Mouse (Mus musculus) stomach, embryonic 14.5 days (tissue): ENCODE results near the gene Sox30. TPM values are rescaled to one million over a fixed set of nuclear protein-coding genes. Genes with fewer than 3 reads are reported as not detected.

Source experiments
- ATAC-seq: fragments of 200-750 bp; cut with Nextera tagmentation; 2 replicates; pipeline ENCODE4 v1.8.0; 2017; ENCODE audit warnings: low read depth, moderate TSS enrichment; ENCODE audit not compliant: insufficient number of reproducible peaks, insufficient read depth, low FRiP score
- H3K27ac ChIP-seq: fragments of 300-500 bp; sonication (generic); 2 replicates; pipeline ENCODE4 v1.5.1; 2014; ENCODE audit warnings: mild to moderate bottlenecking, low read length, moderate library complexity, mixed read lengths
- H3K27me3 ChIP-seq: fragments of 300-500 bp; sonication (generic); 2 replicates; pipeline ENCODE4 v1.6.1; 2014; ENCODE audit warnings: low read length, control low read depth, mixed read lengths; ENCODE audit not compliant: control insufficient read depth, insufficient read depth
- H3K36me3 ChIP-seq: fragments of 300-500 bp; sonication (generic); 2 replicates; pipeline ENCODE4 v1.6.1; 2014; ENCODE audit warnings: mild to moderate bottlenecking, control low read depth, low read length, moderate library complexity, mixed read lengths; ENCODE audit not compliant: control insufficient read depth, insufficient read depth
- H3K4me1 ChIP-seq: fragments of 300-500 bp; sonication (generic); 2 replicates; pipeline ENCODE4 v1.6.1; 2014; ENCODE audit warnings: low read length, control low read depth, mixed read lengths; ENCODE audit not compliant: control insufficient read depth, insufficient read depth
- H3K4me2 ChIP-seq: fragments of 300-500 bp; sonication (generic); replicated peaks from 2 replicates; pipeline ENCODE4 v1.6.1; 2014; ENCODE audit warnings: low read depth, low read length, control low read depth
- H3K4me3 ChIP-seq: fragments of 300-500 bp; sonication (generic); 2 replicates; pipeline ENCODE4 v1.5.1; 2014; ENCODE audit warnings: low read depth, low read length, control low read depth
- H3K9ac ChIP-seq: fragments of 300-500 bp; sonication (generic); replicated peaks from 2 replicates; pipeline ENCODE4 v1.6.1; 2014; ENCODE audit warnings: low read depth, mild to moderate bottlenecking, control low read depth, low read length, moderate library complexity, mixed read lengths
- H3K9me3 ChIP-seq: fragments of 300-500 bp; sonication (generic); 2 replicates; pipeline ENCODE4 v1.6.1; 2016; ENCODE audit warnings: low read depth, low read length, control low read depth; ENCODE audit not compliant: control insufficient read depth
- WGBS: fragments of 180-500 bp; shearing (Covaris S2); extraction: QIAGEN DNeasy Blood & Tissue Kit; methylation state at CpG from one replicate; pipeline ENCODE4 v1.1.7; 2014; 5-methylcytosine and 5-hydroxymethylcytosine counted together
- polyA plus RNA-seq: library from polyadenylated mRNA; unstranded; fragments of >200 nt; fragmentation: Nextera tagmentation; extraction: Ambion mirVana; gene quantifications from 2 replicates; pipeline ENCODE4 v1.2.1, GENCODE M21; 2014

The Sox30 gene
- polyA plus RNA-seq, 1 experiment from 2014 or later: 0.23 TPM

DNA sequence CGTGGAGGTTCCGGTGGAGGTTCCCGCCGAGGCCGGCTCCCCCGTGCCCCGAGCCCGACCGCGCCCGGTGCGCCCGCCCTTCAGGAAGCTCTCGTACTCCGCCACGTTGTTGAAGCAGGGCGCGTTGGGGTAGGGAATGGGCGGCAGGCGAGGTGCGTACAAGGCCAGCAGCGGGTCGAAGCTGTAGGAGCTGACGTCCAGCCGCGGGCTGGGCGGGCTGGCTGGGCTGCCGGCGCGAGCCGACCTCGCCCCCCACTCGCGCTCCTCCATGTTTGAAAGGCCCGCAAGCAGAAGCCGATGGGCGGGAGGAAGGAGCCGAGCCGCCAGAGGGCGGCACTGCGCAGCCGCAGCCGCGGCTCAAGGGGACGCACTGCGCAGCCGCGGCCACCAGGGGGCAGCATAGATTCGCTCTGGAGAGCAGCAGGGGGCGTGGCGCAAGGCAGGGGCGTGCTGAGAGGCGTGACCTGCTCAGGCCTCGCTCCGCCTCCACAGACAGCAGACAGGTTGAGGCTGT lies 35.4 kb upstream of the Sox30 start, which contains the start of gene Lsm11:
Gene Lsm11, minus strand, starts transcription at position 293 of the 514 bp plus-strand sequence.
- ATAC-seq: peak; percentile 91
- under 1% methylated on average over 55 of the region's 55 CpGs for WGBS
- peaks cover 4% of the 10 kb centered on the region; the same call in 1 of the 2 replicates for H3K4me1 ChIP-seq
- H3K9ac ChIP-seq: peak within 1 kb of the TSS; percentile 85
- H3K36me3 ChIP-seq: peaks cover 7% of the 10 kb centered on the region; the same call in 1 of the 2 replicates
- no peaks in the 10 kb centered on the region for H3K27me3 ChIP-seq
- H3K9me3 ChIP-seq: no peaks in the 10 kb centered on the region
- H3K27ac ChIP-seq: peak within 1 kb of the TSS; percentile 27; the same call in 1 of the 2 replicates
- H3K4me3 ChIP-seq: peak within 1 kb of the TSS; percentile 93
- peak within 1 kb of the TSS; percentile 71 for H3K4me2 ChIP-seq

DNA sequence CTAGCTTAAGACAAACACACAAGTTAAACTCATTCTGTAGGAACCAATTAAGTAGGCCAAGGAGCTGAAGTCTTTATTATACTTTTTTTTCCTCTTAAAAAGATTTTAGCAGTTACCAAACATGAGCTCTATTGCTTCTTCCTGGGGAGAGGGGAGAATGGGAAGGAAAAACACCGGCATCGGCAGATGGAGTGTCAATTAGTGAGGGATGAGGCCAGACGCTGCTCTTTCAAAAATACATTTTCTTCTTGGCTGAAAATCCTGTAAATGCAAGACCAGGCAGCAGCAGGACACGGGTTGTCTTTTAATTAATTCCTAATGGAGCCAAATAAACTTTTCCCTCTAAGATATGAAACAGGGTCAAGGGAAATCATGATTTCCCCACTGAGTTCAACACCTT lies 33.3 kb upstream of the Sox30 start:
- no peak overlapping the region for H3K27ac ChIP-seq
- no peak overlapping the region for H3K9ac ChIP-seq
- no peak overlapping the region for H3K4me3 ChIP-seq
- WGBS: 78% methylated on average over 4 of the region's 4 CpGs
- no peak for ATAC-seq
- H3K9me3 ChIP-seq: no peaks in the 10 kb centered on the region
- peaks cover 14% of the 10 kb centered on the region; the same call in 1 of the 2 replicates for H3K36me3 ChIP-seq
- no peak overlapping the region for H3K4me2 ChIP-seq
- peaks cover 4% of the 10 kb centered on the region; the same call in 1 of the 2 replicates for H3K4me1 ChIP-seq
- no peaks in the 10 kb centered on the region for H3K27me3 ChIP-seq

DNA sequence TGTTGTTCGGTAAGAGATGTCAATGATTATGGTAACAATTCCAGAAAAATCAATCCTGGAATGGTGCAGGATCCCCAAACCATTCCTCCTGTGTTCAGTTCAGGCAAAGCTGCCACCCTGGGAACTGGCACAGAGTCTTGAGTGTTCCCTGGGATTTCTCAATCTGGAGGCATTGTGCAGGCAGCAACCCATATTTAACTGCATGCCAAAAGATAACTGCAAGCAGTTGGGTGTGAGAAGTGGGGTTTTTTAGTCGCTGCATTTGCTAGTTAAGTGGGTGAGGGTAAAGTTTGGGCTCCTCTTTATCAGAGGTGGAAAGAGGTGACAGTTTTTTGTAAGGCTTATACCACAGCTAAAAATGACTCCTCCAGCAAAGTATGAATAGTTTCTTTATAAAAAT lies 32.6 kb upstream of the Sox30 start:
- H3K4me1 ChIP-seq: peaks cover 4% of the 10 kb centered on the region; the same call in 1 of the 2 replicates
- H3K4me2 ChIP-seq: no peak overlapping the region
- H3K27ac ChIP-seq: no peak overlapping the region
- WGBS: 91% methylated on average over 2 of the region's 2 CpGs
- no peaks in the 10 kb centered on the region for H3K27me3 ChIP-seq
- peaks cover 14% of the 10 kb centered on the region; the same call in 1 of the 2 replicates for H3K36me3 ChIP-seq
- H3K9ac ChIP-seq: no peak overlapping the region
- ATAC-seq: no peak
- H3K9me3 ChIP-seq: no peaks in the 10 kb centered on the region
- H3K4me3 ChIP-seq: no peak overlapping the region

DNA sequence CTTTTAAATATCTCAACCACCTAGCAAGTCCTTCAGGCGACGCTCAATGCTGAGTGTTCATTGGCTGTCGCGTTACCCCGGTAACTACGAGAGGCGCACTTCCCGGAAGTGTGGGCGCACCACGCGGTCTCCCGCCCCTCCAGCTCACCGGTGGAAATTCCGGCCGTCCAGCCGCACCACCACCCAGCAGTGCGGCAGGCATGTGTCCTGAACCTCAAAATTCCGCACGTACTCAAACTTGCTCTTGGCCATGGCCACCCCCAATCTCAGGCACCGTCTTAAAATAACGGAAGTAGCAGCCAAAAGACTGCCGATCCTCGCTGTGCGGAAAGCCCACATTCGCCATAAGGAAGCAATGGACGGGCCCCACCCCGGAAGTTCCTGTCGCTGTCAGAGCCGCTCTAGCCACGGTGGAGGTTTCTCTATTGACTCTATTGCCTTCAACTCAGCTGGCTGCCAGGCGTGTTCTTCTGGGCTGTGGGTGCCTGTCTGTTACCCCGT lies 24.9 kb upstream of the Sox30 start, which contains the start of gene Thg1l:
Gene Thg1l, minus strand, starts transcription at position 368 of the 501 bp plus-strand sequence.
- peak; percentile 99 for ATAC-seq
- H3K4me1 ChIP-seq: no peaks in the 10 kb centered on the region
- no peaks in the 10 kb centered on the region for H3K27me3 ChIP-seq
- H3K4me2 ChIP-seq: peak within 1 kb of the TSS; percentile 59
- peaks cover 2% of the 10 kb centered on the region; the same call in 1 of the 2 replicates for H3K36me3 ChIP-seq
- under 1% methylated on average over 32 of the region's 32 CpGs for whole genome bisulfite sequencing
- no peak within 1 kb of the TSS for H3K27ac ChIP-seq
- peak within 1 kb of the TSS; percentile 48 for H3K4me3 ChIP-seq
- H3K9me3 ChIP-seq: no peaks in the 10 kb centered on the region
- H3K9ac ChIP-seq: no peak within 1 kb of the TSS; the same call in 1 of the 2 replicates

DNA sequence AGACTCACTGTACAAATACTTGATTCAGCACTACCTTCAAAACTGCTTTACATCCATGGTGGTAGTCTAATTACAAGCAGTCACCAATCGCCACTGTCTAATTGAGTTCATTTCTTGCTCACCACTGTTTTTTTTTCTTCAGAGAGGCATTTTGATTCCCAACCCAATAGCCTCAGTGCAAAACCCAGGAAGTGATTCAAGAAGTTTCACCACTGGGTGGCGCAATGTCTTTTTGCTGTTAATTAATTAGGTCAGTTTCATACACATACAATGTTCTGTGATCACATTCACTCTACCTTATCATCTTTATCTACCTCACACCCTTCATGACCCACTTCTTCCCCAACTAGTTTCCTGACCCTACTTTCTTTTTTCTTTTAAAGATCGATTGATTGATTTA lies 20.5 kb upstream of the Sox30 start:
- no peaks in the 10 kb centered on the region for H3K4me1 ChIP-seq

DNA sequence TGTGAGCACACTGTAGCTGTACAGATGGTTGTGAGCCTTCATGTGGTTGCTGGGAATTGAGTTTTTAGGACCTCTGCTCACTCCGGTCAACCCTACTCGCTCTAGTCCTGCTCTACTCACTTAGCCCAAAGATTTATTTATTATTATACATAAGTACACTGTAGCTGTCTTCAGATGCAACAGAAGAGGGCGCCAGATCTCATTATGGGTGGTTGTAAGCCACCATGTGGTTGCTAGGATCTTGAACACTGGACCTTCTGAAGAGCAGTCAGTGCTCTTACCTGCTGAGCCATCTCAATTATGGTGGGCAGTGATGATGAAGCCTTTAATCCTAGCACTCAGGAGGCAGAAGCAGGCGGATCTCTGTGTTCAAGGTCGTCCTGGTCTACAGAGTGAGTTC lies 20.1 kb upstream of the Sox30 start:
- H3K4me2 ChIP-seq: no peak overlapping the region
- no peaks in the 10 kb centered on the region for H3K27me3 ChIP-seq
- no peak overlapping the region for H3K27ac ChIP-seq
- no peaks in the 10 kb centered on the region for H3K4me1 ChIP-seq
- H3K9me3 ChIP-seq: no peaks in the 10 kb centered on the region
- H3K9ac ChIP-seq: no peak overlapping the region
- no peak for ATAC-seq
- H3K4me3 ChIP-seq: no peak overlapping the region
- WGBS: 90% methylated on average over 5 of the region's 5 CpGs
- H3K36me3 ChIP-seq: no peaks in the 10 kb centered on the region

More for the DNA sequence above, 20.5 kb upstream of the Sox30 start:
- H3K4me3 ChIP-seq: no peak overlapping the region
- H3K27me3 ChIP-seq: no peaks in the 10 kb centered on the region
- H3K9me3 ChIP-seq: no peaks in the 10 kb centered on the region
- H3K27ac ChIP-seq: no peak overlapping the region
- WGBS: 76% methylated on average over 3 of the region's 3 CpGs
- H3K4me2 ChIP-seq: no peak overlapping the region
- no peaks in the 10 kb centered on the region for H3K36me3 ChIP-seq
- no peak for ATAC-seq
- no peak overlapping the region for H3K9ac ChIP-seq

DNA sequence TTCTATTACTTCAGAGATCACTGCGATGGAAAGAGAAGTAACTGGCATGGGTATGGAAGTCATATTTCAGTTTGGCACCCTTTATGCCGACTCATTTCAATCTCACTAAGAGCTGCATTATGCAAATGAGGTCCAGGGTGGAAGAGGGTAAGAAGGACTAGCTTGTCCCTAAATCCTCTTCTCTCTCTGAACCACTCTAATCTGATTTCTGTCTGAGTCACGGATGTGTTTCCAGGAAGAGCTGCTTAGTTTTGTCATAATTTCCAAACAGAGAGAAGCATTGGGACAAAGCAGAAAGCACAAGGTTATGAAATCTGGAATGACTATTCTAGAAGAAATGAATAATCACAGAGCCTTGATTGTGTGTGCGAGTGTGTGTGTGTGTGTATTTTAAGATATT lies 13.2 kb upstream of the Sox30 start:
- Histone ChIP-seq H3K9me3 (no peaks in the 10 kb centered on the region), H3K36me3 (no peaks in the 10 kb centered on the region), H3K27ac (no peak overlapping the region), H3K4me3 (no peak overlapping the region), H3K4me2 (no peak overlapping the region), H3K27me3 (no peaks in the 10 kb centered on the region), H3K4me1 (no peaks in the 10 kb centered on the region), H3K9ac (no peak overlapping the region)
- no peak for ATAC-seq
- WGBS: 80% methylated on average over 4 of the region's 4 CpGs

DNA sequence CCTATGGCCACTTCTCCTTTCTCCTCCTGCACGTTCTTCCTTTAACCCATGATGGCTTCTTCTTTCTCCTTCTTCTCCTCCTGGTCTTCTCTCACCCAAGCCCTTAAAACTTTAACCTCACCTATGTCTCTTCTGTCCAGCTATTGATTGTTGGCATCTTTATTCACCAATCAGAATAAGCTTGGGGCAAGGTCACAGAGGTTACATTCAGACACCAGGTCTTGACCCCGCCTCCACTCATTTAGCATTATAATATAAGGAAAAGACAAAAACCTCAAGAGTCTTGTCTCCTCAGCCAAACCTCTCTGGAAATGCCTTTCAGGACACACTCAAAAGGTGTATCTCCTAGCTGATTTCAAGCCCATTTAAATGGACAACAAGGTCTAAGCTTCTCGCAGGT lies 11.6 kb upstream of the Sox30 start:
- ATAC-seq: no peak
- Histone ChIP-seq H3K27me3 (no peaks in the 10 kb centered on the region), H3K4me1 (no peaks in the 10 kb centered on the region), H3K4me3 (no peak overlapping the region), H3K9me3 (no peaks in the 10 kb centered on the region), H3K27ac (no peak overlapping the region), H3K4me2 (no peak overlapping the region), H3K9ac (no peak overlapping the region), H3K36me3 (no peaks in the 10 kb centered on the region)
- 87% methylated on average over 3 of the region's 3 CpGs for WGBS

DNA sequence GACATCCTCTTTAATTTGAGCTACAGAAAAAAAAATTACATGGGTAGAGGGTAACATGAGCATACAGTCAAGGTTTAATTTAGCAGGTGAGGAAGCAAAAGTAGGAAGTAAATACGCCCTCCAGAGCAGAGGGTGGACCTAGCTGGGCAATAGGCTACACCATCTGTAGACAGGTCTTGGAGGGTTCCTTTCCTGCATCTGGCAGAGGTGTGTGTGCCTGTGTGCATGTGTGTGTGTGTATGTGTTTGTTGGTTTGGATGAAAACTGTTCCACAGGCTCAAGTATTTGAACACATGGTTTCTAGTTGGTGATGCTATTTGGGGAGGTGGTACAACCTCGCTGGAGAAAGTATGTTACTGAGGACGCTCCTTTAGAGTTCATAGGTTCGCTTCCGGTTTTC lies 6.5 kb upstream of the Sox30 start:
- Histone ChIP-seq H3K9me3 (no peaks in the 10 kb centered on the region), H3K4me2 (no peak overlapping the region), H3K27ac (no peak overlapping the region), H3K9ac (no peak overlapping the region), H3K27me3 (no peaks in the 10 kb centered on the region), H3K36me3 (no peaks in the 10 kb centered on the region), H3K4me3 (no peak overlapping the region), H3K4me1 (no peaks in the 10 kb centered on the region)
- WGBS: 74% methylated on average over 5 of the region's 5 CpGs
- ATAC-seq: no peak
